Mouse (Mus musculus): ENCODE data around the gene Sympk.

GRCm38 (mm10) chr7:19016042-19016441 is 8.1 kb upstream of the Sympk start:
- TF ChIP-seq ZKSCAN1 (IDR thresholded peaks at IDR 0.05; ENCODE audit: low read depth, low read length) = no peak
- no peak for TF ChIP-seq USF1 (IDR thresholded peaks at IDR 0.05; ENCODE audit: low read depth, low read length)
- TF ChIP-seq ZC3H11A (IDR thresholded peaks at IDR 0.05; ENCODE audit: low read depth, low read length) = no peak
- no peak for TF ChIP-seq CTCF (IDR thresholded peaks at IDR 0.05 in 2 of 3, conservative IDR thresholded peaks at IDR 0.05 in 1 of 3; ENCODE audit: control insufficient read depth in 1 of 3, insufficient read depth in 1 of 3, low read depth in 2 of 3, low read length in 3 of 3, poor library complexity in 1 of 3, severe bottlenecking in 1 of 3)
- TF ChIP-seq POLR2A (IDR thresholded peaks at IDR 0.05; ENCODE audit: control insufficient read depth in 1 of 2, insufficient read depth in 1 of 2, low read depth in 1 of 2, low read length in 2 of 2, poor library complexity in 1 of 2) = no peak
- no peak for TF ChIP-seq EP300 (IDR thresholded peaks at IDR 0.05; ENCODE audit: low read depth in 1 of 2, low read length in 2 of 2)
- no peak for TF ChIP-seq POLR2AphosphoS5 (IDR thresholded peaks at IDR 0.05; ENCODE audit: borderline replicate concordance, low read depth, low read length)
- no peak for TF ChIP-seq ZNF384 (IDR thresholded peaks at IDR 0.05; ENCODE audit: low read depth, low read length)
- no peak for TF ChIP-seq JUND (IDR thresholded peaks at IDR 0.05; ENCODE audit: low read depth, low read length)
- TF ChIP-seq BHLHE40 (IDR thresholded peaks at IDR 0.05; ENCODE audit: borderline replicate concordance, low read depth, low read length) = no peak
- TF ChIP-seq USF2 (IDR thresholded peaks at IDR 0.05; ENCODE audit: borderline replicate concordance in 1 of 2, insufficient read depth in 1 of 2, low read depth in 1 of 2, low read length in 2 of 2) = no peak
- no peak for TF ChIP-seq GABPA (IDR thresholded peaks at IDR 0.05; ENCODE audit: low read depth, low read length)

Data from MEL (cell line).